Mouse (Mus musculus) heart, adult 2 months (tissue): ENCODE measurements around the gene Psma7. TPM values are rescaled to one million over a fixed set of nuclear protein-coding genes. Genes with fewer than 3 reads are reported as not detected.

Experiments used
- DNase-seq, 2 experiments: peaks; one replicate each; pipeline ENCODE4 v3.0.0; 2021
- H3K27ac ChIP-seq: fragments of 200-600 bp; 2 replicates; pipeline ENCODE4 v1.8.1; 2022
- H3K27me3 ChIP-seq: fragments of 200-500 bp; 2 replicates; pipeline ENCODE4 v1.6.1; 2012; ENCODE audit warnings: mild to moderate bottlenecking, low read length, inconsistent platforms, mixed read lengths; ENCODE audit not compliant: control insufficient read depth, insufficient read depth
- H3K36me3 ChIP-seq: fragments of 200-500 bp; 2 replicates; pipeline ENCODE4 v1.6.1; 2012; ENCODE audit warnings: low read length, inconsistent platforms; ENCODE audit not compliant: control insufficient read depth, insufficient read depth
- H3K4me1 ChIP-seq: fragments of 200-500 bp; 2 replicates; pipeline ENCODE4 v1.6.1; 2011; ENCODE audit warnings: low read length; ENCODE audit not compliant: control insufficient read depth, insufficient read depth
- H3K4me3 ChIP-seq: fragments of 200-600 bp; 2 replicates; pipeline ENCODE4 v1.8.1; 2022
- H3K79me2 ChIP-seq: fragments of 200-500 bp; replicated peaks from 2 replicates; pipeline ENCODE4 v1.6.1; 2012; ENCODE audit warnings: mild to moderate bottlenecking, inconsistent platforms, low read length, moderate library complexity, mixed read lengths; ENCODE audit not compliant: control insufficient read depth, insufficient read depth
- H3K9ac ChIP-seq: fragments of 200-500 bp; 2 replicates; pipeline ENCODE4 v1.6.1; 2012; ENCODE audit warnings: low read depth, mild to moderate bottlenecking, control low read depth, inconsistent platforms, low read length, mixed read lengths
- CTCF ChIP-seq: fragments of 200-600 bp; IDR thresholded peaks from 2 replicates; pipeline ENCODE4 v1.8.1; 2022; ENCODE audit warnings: antibody characterized with exemption, mild to moderate bottlenecking, moderate library complexity
- EP300 ChIP-seq: fragments of 200-500 bp; IDR thresholded peaks from 2 replicates; pipeline ENCODE4 v1.6.1; 2011; ENCODE audit warnings: low read depth, low read length, control low read depth; ENCODE audit not compliant: insufficient read depth
- POLR2A ChIP-seq: fragments of 200-500 bp; IDR thresholded peaks from 2 replicates; pipeline ENCODE4 v1.6.1; 2011; ENCODE audit warnings: mild to moderate bottlenecking, low read depth, low read length, control low read depth; ENCODE audit not compliant: insufficient read depth
- WGBS: fragments of 180-500 bp; shearing (Covaris S2); methylation state at CpG from one replicate; pipeline ENCODE4 v1.1.7; 2018; 5-methylcytosine and 5-hydroxymethylcytosine counted together
- intact Hi-C: fragments of 180-260 bp; cut with DNase I; formaldehyde crosslinking; loops from one replicate; pipeline ENCODE4 v1.15.1; 2025
- polyA plus RNA-seq: library from polyadenylated mRNA; depleted of rRNA; stranded (reverse); fragments of >200 nt; gene quantifications from 2 replicates; pipeline ENCODE4 v1.2.3, GENCODE M21; 2012
- total RNA-seq, 2 experiments: library from RNA; stranded (reverse); gene quantifications; 2 replicates each; pipeline ENCODE4 v1.2.3; 2021

Gene Psma7
- total and polyA plus RNA-seq, 3 experiments = 134 to 162 (median 140) TPM

DNA sequence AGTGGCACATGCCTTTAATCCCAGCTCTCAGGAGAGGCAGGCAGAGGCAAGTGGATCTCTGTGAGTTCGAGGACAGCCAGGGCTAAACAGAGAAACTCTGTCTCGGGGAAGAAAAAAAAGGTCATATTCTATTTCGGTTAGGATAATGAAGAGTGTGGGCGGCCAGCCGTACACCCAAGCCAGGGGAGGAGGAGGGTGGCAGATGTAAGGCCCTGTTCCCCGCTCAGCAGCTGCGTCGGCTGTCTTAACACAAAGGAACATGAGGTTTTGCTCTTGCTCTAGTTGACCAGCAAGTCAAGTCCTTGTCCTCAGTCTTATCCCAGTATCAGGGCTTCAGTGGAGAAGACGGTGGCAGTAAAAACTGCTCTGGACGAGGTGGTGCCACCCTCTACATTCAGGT is 40.8 kb upstream of the Psma7 start:
- WGBS = 89% methylated on average over 10 of the region's 10 CpGs
- H3K27me3 ChIP-seq = no peaks in the 10 kb centered on the region
- TF ChIP-seq CTCF = no peak
- no peak for TF ChIP-seq EP300
- TF ChIP-seq POLR2A = no peak
- DNase-seq = no peak
- no peak overlapping the region for H3K27ac ChIP-seq
- H3K36me3 ChIP-seq = no peaks in the 10 kb centered on the region
- H3K9ac ChIP-seq = no peak overlapping the region
- intact Hi-C loops = no loop called here
- H3K4me1 ChIP-seq = no peaks in the 10 kb centered on the region
- no peaks in the 10 kb centered on the region for H3K79me2 ChIP-seq
- H3K4me3 ChIP-seq = no peak overlapping the region

DNA sequence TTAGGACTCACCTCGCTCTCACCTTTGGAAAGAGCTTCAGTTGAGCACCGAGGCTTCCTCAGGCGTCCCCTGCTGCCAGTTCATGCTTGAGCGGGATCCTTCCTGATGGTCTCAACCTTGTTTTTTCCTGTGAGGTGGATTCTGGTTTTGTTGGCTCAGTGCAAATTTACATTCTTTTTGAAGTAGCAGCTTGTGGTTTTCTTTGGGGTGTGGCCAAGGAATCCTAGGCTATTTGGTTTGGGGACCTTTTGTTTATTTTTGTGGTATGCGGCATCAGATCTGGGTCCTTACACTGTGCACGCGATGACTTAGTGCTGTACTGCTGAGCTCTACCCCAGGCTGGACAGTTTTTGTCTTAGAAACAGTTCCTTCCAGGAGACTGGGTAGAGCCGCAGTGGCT is 38.4 kb upstream of the Psma7 start:
- H3K4me3 ChIP-seq = no peak overlapping the region
- TF ChIP-seq EP300 (no peak), CTCF (no peak), POLR2A (no peak)
- WGBS = 85% methylated on average over 8 of the region's 8 CpGs
- no peaks in the 10 kb centered on the region for H3K79me2 ChIP-seq
- no peak overlapping the region for H3K9ac ChIP-seq
- H3K4me1 ChIP-seq = no peaks in the 10 kb centered on the region
- no peak overlapping the region for H3K27ac ChIP-seq
- DNase-seq = no peak
- H3K36me3 ChIP-seq = no peaks in the 10 kb centered on the region
- intact Hi-C loops = no loop called here
- no peaks in the 10 kb centered on the region for H3K27me3 ChIP-seq

DNA sequence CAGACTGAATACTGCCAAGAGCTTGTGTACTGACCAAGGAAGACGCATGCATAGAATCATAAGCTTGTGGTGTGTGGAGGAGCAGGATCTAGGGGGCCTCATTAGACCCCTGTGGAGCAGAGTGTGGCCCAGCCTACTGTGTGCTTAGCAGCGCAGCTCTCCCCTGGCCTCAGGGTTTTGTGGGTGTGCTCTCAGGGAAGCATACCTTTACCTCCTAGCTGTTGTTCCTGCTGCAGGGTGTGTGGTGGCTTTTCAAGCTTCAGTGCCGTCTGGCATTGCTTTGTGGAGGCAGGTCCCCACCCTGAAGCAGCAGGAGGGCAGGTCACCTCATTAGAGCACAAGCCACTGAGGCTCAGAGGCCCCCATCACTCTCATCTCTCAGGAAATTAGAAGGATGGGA is 35.4 kb upstream of the Psma7 start:
- no peak overlapping the region for H3K4me3 ChIP-seq
- intact Hi-C loops = no loop called here
- DNase-seq = no peak
- no peaks in the 10 kb centered on the region for H3K79me2 ChIP-seq
- H3K27me3 ChIP-seq = no peaks in the 10 kb centered on the region
- no peaks in the 10 kb centered on the region for H3K36me3 ChIP-seq
- 87% methylated on average over 3 of the region's 3 CpGs for WGBS
- no peaks in the 10 kb centered on the region for H3K4me1 ChIP-seq
- H3K27ac ChIP-seq = no peak overlapping the region
- TF ChIP-seq POLR2A (no peak), EP300 (no peak), CTCF (no peak)
- no peak overlapping the region for H3K9ac ChIP-seq

DNA sequence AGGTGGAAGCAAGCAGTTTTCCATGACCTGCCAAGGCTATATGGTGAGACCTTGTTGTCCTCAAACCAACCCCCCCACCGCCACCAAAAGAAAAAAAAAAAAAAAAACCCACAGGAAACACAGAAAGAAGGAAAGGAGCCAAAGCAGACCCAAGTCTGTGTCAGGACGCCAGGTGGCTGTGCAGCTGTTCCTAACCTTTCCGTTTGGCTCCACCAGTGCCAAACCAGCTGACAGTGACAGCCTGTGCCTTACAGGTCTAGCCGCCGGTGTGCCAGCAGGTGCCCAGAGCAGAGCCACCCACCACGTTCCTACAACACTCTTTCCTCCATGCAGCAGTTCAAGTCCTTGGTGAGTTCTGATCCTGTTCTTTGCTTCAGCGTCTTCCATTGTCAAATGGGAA is 30.7 kb upstream of the Psma7 start:
- H3K79me2 ChIP-seq = no peaks in the 10 kb centered on the region
- 83% methylated on average over 7 of the region's 7 CpGs for WGBS
- H3K27ac ChIP-seq = no peak overlapping the region
- peaks cover 5% of the 10 kb centered on the region for H3K4me1 ChIP-seq
- TF ChIP-seq EP300 (no peak), POLR2A (no peak), CTCF (no peak)
- no peaks in the 10 kb centered on the region for H3K36me3 ChIP-seq
- H3K9ac ChIP-seq = no peak overlapping the region
- H3K27me3 ChIP-seq = no peaks in the 10 kb centered on the region
- intact Hi-C loops = loop anchor here (5.0 kb wide), 1 partner anchor 44 kb away; the partner anchor contains the start of gene Osbpl2
- no peak overlapping the region for H3K4me3 ChIP-seq
- no peak for DNase-seq

DNA sequence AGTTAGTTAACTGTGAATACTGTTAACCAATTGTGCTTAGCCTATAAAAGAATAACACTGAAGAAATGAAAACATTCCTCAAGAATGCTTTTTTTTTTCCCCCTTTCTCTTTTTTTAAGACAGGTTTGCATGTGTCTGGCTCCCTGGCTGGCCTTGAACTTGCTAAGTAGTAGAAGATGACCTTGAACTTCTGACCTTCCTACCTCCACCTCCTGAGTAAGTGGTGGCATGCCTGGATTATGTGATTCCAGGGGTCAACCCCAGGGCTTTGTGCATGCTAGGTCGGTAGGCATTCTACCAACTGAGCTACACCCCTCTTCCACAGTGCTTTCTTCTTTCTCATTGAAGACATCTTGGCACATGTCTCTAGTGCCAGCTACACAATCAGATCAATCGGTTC is 29.4 kb upstream of the Psma7 start:
- H3K4me1 ChIP-seq = peaks cover 5% of the 10 kb centered on the region

DNA sequence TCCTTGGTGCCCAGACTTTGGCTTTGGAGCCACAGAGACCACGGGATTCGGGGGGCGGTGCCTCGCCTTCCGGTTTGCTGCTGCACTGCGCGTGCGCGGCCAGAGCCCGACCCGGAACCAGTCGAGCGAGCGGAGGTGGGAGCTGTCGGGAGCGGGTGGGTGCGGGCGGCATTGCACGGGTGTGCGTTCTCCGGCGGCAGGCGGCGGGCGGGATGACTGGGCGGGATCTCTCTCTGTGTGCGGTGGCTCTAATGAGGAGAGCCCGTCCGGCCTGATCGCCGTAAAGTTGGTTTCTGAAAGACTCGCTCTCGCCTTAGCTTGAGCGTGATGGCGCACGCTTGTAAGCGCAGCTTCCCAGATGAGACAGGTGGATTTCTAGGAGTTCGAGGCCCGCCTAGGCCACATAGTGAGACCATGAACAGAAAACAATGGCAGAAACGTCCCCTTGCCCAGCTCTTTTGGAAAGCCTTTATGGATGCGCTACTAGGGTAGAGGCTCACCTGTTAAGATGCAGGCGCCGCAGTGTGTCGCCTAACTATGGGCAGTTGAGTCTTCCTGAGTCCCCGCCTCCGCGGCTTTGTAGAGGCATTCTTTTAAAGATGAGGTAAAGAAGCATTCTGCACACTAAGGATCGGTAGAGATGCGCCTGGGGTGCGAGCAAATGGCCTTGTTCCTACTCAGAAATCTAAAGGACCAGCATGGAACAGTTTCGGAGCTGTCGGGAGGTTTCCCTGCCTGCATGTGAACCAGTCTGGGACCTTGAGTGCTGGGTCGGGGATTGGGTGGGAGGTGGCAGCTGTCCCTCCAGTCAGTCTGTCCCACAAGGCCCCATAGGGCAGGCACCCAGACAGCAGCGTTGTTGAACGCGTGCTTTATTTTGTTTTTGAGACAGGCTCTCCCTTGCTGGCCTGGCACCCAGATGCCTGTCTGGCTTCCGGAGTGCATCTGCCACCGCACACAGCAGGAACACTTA is 28.5 kb upstream of the Psma7 start, which contains the start of gene Mtg2:
TSS of gene Mtg2 (plus strand) at position 108 of the 973 bp plus-strand sequence.
- H3K9ac ChIP-seq = peak within 1 kb of the TSS; percentile 85
- peak; percentile 96 to 97 for DNase-seq
- H3K79me2 ChIP-seq = no peaks in the 10 kb centered on the region
- intact Hi-C loops = loop anchor here (5.0 kb wide), 1 partner anchor 47 kb away; the partner anchor contains the start of gene Osbpl2
- H3K4me1 ChIP-seq = peaks cover 5% of the 10 kb centered on the region
- H3K27me3 ChIP-seq = no peaks in the 10 kb centered on the region
- no peaks in the 10 kb centered on the region for H3K36me3 ChIP-seq
- 5% methylated on average over 58 of the region's 58 CpGs for WGBS
- peak within 1 kb of the TSS; percentile 74 for H3K4me3 ChIP-seq
- peak within 1 kb of the TSS; percentile 81 for H3K27ac ChIP-seq
- peak; percentile 29 for TF ChIP-seq CTCF
- 0 out of 2 replicates have a peak, but pooled peaks have one; percentile 5 for TF ChIP-seq EP300
- TF ChIP-seq POLR2A = peak; percentile 89

More for the DNA sequence above, 29.4 kb upstream of the Psma7 start:
- H3K79me2 ChIP-seq = no peaks in the 10 kb centered on the region
- H3K27ac ChIP-seq = no peak overlapping the region
- no peaks in the 10 kb centered on the region for H3K36me3 ChIP-seq
- no peak overlapping the region for H3K9ac ChIP-seq
- TF ChIP-seq CTCF = no peak
- TF ChIP-seq EP300 = no peak
- no peak for TF ChIP-seq POLR2A
- H3K27me3 ChIP-seq = no peaks in the 10 kb centered on the region
- H3K4me3 ChIP-seq = no peak overlapping the region
- intact Hi-C loops = loop anchor here (5.0 kb wide), 1 partner anchor 46 kb away; the partner anchor contains the start of gene Osbpl2
- WGBS = 78% methylated on average over 2 of the region's 2 CpGs
- DNase-seq = no peak
